Mouse (Mus musculus) thymus, postnatal 14 days (tissue): Measurements from ENCODE around the gene Narfl.
"Not testable (repeated sequence)": the region's sequence is repeated elsewhere in the genome, so short reads cannot be mapped to it uniquely, and the experiment has no call there.

Experiments used
- DNase-seq: peaks from one replicate; pipeline ENCODE4 v3.0.0; 2021

The Narfl gene

GRCm38 (mm10) chr17:25773549-25774120, at the start of gene Narfl:
Narfl (plus strand) TSS chr17:25773776.
- DNase-seq, result peak; percentile 97

GRCm38 (mm10) chr17:25723919-25724318, 49.7 kb upstream of the Narfl start:
- no peak for DNase-seq

- DNase-seq, result no peak
These were observed 48.3 kb upstream of the Narfl start for GRCm38 (mm10) chr17:25725264-25725663.

DNA sequence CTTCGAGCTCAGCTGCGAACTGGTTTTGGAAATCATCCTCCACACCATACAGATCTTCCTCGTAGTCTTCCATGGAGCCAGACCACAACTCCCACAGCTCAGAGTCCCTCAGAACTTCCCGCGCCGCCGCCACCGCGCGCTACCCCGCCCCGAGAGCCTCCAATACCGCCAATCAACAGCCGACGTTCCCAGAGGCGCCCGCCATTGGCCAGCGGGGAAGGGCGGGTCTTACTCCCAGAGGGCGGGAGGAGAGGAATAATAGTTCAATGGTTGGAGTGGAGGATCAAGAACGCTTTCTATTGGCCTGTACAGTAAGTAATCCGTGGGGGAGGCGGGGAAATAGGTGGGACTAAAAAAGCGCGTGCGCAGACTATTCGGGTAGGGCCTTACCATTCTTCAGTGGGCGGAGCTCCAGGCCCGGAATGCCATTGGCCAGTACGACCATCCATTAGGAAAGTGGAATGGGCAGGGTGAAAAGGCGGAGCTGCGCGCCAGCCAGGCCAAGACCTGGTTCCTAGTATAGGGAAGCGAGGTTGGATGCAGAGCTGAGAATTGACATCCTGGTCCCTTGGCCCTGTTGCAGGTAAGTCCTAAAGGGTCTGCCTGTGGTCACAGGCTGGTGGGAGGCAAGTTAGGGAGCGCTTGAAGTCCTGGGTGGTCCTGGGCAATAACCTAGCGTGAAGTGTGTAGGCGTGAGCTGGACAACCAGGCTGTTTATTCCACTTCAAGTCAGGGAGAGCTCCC, 46.1 kb upstream of the Narfl start, which contains the start of the genes Chtf18 and Rpusd1:
TSS of gene Chtf18 (minus strand) at position 155 of the 744 bp plus-strand sequence.
TSS of gene Rpusd1 (plus strand) at position 406 of the 744 bp plus-strand sequence.
- peak; percentile 98 for DNase-seq

DNA sequence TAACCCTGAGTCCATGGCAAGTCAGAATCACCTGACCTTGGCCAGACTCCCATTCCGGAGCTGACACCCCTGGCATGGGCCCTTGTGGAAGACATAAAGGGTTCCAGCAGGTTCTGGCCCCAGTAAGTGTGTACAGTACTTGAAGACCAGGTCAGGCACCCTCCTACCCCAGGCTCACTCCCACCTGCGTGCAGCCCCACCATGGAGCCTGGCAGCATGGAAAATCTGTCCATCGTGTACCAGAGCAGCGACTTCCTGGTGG, 45.6 kb upstream of the Narfl start:
- DNase-seq, result peak; percentile 31

DNA sequence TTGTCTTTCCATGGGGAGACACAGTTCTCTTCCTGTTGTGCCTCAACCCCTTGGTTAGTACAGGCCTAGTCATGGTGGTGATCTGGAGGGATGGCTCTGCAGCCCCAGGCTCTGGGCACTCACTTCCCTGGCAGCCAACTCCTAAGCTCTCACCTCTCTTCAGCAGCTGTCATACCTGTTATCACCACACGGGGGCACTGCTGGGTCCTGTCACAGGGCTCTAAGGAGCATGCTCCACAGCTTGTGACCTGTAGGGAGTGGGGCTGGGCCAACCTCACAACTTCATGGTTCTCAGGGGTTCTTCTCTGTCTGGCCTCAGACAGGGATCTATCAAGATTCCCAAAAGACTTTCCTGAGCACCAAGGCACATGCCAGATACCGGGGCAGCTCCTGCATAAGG, 41.5 kb upstream of the Narfl start:
- peak; percentile 83 for DNase-seq

DNA sequence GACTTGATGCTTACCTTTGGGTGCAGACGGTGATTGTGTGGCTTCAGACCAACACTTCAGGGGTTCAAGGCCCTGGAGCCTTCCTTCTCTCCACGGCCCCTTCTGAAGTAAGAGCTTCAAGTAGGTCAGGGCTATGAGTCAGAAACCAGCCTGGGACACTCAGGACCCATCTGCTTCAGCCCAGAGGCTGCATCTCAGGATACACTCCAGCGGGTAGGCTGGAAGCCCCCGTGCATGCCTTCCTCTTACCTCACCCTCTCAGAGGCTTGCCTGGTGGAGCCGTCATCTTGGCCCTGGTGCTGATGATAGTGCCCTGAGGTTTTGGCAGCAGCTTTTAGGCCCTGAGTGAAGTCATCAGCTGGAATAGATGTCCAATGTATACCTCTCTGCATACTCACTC, 38.3 kb upstream of the Narfl start:
- no peak for DNase-seq

- no peak for DNase-seq
These were observed 37.8 kb upstream of the Narfl start, which contains the start of gene Mslnl for GRCm38 (mm10) chr17:25735745-25736144. Mslnl (plus strand) TSS chr17:25736042.

DNA sequence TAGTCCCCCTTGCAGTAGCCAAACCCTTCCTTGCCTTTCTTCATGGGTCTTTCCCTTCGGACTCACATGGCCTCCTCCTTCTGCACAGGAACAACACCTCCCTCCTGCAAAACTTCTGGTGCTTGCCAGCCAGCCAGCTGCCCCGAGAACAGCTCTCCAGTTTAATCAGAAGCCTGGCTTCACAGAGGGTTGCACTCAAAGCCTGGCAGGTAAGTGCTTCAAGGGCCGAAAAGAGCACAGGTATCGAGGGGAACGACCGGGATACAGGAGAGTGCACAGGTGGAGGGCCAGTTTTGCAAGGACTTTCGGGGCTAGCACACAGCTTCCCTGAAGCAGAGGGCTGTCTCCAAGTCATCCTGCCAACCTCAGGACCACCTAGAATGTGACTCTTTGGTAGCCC, 34.7 kb upstream of the Narfl start:
- no peak for DNase-seq

DNA sequence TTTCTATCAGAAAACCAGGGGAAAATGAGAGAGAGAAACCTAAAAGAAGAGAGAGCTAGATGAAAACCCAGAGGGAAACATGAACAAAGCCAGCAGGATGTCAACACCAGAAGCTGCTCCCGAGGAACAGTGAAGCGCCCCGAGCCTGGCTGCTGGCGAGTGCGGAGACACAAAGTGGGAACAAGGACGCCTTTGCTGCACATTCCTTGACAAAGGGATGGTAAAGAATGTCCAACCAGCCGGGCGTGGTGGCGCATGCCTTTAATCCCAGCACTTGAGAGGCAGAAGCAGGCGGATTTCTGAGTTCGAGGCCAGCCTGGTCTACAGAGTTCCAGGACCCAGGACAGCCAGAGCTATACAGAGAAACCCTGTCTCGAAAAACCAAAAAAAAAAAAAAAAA, 32.1 kb upstream of the Narfl start:
- not testable (repeated sequence) for DNase-seq

DNA sequence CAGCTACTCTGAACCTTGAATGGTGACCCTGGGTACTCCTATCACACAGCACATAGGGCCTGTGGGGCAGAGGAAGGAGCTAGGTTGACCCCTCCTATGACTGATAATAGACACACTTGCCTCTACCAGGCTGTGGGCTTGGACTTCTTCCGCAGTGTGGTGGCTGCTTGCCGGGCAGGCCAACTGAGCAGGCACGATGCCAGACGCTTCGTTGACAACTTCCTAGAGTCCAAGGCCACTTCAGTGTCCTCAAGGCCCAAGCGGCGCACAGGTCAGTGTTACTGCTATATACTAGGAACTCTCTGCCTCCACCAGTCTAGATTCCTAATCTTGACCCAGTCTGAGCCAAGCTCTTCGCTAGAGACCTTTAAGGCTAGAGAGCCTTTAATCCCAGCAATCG, 29.7 kb upstream of the Narfl start:
- no peak for DNase-seq

GRCm38 (mm10) chr17:25744311-25744710, 29.3 kb upstream of the Narfl start:
- no peak for DNase-seq

- DNase-seq, result no peak
These were observed 25.3 kb upstream of the Narfl start for GRCm38 (mm10) chr17:25748238-25748637.

GRCm38 (mm10) chr17:25749314-25749713, 24.3 kb upstream of the Narfl start:
- no peak for DNase-seq

DNA sequence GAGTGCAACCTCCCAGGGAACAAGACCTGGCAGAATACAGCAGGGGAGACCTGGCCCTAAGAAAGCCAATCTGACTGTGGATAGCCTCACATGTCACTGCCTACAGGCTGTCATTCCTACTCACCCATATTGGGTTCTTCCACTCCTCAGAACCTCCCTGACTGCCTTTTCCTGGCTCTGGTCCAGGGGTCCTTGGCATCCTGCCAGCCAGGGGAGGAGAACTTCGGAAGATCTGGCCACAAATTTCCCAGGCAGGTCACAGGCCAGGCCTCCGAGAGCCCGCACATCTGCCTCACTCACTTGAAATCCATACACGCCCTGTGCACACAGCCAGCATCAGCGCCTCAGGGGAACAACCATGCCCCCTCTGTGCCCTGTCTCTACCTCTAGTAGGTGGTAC, 22.1 kb upstream of the Narfl start:
- no peak for DNase-seq

- no peak for DNase-seq
These were observed 19.3 kb upstream of the Narfl start, which contains the start of gene Msln for GRCm38 (mm10) chr17:25754241-25754640. Msln (minus strand) TSS chr17:25754378.

DNA sequence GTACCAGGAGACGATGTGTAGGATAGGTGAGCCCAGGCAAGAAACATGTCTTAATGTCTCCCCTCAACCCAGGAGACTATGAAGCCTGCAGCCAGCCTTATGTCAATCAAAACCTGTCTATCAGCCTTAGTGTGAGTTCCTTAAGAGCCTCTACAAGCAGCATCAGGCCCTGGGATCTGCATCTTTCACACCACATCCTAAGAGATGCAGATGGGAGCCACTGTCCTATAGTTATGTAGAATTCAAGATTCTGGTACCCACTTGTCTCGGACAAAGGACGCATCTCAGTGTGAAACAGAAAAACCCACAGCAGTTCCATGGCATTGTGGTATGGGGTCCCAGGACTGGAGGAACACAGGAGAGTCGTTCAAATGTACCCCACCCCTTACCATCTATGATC, 18.5 kb upstream of the Narfl start:
- DNase-seq, result no peak

DNA sequence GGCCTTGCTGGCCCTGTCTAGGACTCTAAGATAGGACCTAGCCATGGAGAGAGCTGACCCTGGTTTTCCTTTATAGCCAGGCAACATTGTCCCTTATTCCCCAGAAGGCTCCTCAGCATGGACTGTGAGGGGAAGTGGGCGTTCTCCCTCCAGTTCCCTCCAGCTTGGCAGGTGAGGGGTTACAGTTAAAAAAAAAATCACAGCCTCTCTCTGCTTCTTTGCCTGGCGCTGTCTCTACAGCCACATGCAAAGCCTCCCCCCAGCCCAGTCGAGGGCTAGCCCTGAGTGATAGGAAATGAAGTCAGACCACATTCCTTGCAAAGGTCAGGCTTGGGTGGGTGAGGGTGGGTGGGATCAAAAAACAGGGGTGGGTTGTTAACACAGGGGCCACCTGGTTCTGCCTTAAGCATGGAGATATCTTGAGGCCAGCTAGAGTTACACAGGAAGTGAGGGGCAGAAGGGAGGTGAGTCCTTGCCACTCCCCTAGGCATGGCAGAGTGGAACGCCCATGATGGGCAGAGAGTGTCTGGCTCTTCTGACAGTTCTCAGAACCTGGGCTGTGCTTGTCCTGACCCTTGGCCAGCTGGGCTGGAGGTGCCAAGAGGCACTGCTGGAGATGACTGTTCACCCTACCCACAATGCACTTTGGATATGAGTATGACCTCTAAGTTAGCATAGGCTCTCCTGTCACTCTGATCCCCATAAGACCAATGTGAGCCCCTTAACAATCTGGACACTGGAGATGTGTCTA, 17.8 kb upstream of the Narfl start:
- no peak for DNase-seq

- DNase-seq, result no peak
These were observed 17.0 kb upstream of the Narfl start for GRCm38 (mm10) chr17:25756378-25757242.

DNA sequence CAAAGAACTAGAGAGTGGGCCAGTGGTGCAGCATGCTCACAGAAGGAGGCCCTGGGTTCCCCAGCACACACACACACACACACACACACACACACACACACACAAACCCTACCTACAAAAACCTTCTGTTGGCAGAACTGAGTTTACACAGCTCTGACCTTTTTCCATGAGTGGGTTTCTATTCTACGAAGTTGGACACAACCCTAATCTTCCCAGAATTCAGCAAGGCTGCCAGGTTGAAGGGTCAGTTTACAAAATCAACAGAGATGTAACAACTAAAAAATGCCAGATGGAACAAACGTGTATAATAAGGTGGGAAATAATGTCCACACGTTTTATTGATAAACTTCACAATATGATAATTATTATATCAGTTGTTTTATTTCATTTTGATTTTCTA, 15.9 kb upstream of the Narfl start:
- no peak for DNase-seq

DNA sequence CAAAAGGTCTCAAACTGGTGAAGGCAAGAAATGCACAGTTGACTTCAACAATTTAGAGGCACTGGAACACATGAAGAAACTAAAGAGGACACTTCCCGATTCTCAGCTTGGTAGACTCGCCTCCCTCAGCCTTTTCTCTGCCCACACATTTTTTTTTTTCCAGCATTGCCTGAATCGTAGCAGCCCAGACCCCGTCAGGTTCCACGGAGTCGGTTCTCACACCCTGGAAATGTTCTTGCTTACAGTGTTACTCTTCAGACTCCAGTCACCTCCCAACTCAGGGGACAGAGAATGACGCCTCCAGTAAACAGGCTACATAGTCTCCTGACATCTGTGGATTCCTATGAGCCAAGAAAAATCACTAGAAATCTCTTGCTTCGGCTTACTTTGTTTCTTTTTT, 13.4 kb upstream of the Narfl start:
- no peak for DNase-seq

GRCm38 (mm10) chr17:25761561-25761970, 12.0 kb upstream of the Narfl start:
- no peak for DNase-seq

DNA sequence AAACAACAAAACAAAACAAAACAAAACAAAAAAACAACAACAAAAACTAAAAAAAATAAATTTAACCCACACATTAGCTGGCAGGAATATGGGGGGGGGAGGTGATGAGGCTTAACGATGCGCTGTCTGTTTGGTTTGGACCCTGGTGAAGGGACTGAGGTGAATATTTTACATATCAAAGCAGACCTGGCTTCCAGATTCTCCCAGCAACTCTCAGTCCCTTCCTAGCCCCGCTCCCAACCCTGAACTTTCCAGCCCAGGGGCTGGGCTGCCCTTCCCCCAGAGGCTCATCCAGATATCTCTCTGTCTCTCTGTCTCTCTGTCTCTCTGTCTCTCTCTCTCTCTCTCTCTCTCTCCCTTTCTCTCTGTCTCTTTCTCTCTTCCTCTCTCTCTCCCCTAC, 11.0 kb upstream of the Narfl start:
- no peak for DNase-seq
